Mouse (Mus musculus) embryonic facial prominence, embryonic 13.5 days (tissue): ENCODE results near the gene Pign. TPM values are rescaled to one million over a fixed set of nuclear protein-coding genes. Genes with fewer than 3 reads are reported as not detected.

Experiments
- ATAC-seq: fragments of 200-750 bp; cut with Nextera tagmentation; 2 replicates; pipeline ENCODE4 v1.8.0; 2017; ENCODE audit warnings: low read depth; ENCODE audit not compliant: insufficient number of reproducible peaks, insufficient read depth, low FRiP score, low TSS enrichment
- H3K27ac ChIP-seq: fragments of 300-500 bp; sonication (generic); 2 replicates; pipeline ENCODE4 v1.5.1; 2015; ENCODE audit warnings: moderate library complexity, mild to moderate bottlenecking, inconsistent platforms
- H3K27me3 ChIP-seq: fragments of 300-500 bp; sonication (generic); 2 replicates; pipeline ENCODE4 v1.6.1; 2015; ENCODE audit warnings: mild to moderate bottlenecking, inconsistent platforms
- H3K36me3 ChIP-seq: fragments of 300-500 bp; sonication (generic); 2 replicates; pipeline ENCODE4 v1.6.1; 2015; ENCODE audit warnings: mild to moderate bottlenecking, inconsistent platforms
- H3K4me1 ChIP-seq: fragments of 300-500 bp; sonication (generic); 2 replicates; pipeline ENCODE4 v1.6.1; 2015; ENCODE audit warnings: inconsistent platforms
- H3K4me2 ChIP-seq: fragments of 300-500 bp; sonication (generic); 2 replicates; pipeline ENCODE4 v1.6.1; 2015; ENCODE audit warnings: moderate library complexity, mild to moderate bottlenecking, inconsistent platforms
- H3K4me3 ChIP-seq: fragments of 300-500 bp; sonication (generic); 2 replicates; pipeline ENCODE4 v1.5.1; 2015; ENCODE audit warnings: mild to moderate bottlenecking, inconsistent platforms
- H3K9ac ChIP-seq: fragments of 300-500 bp; sonication (generic); 2 replicates; pipeline ENCODE4 v1.6.1; 2015; ENCODE audit warnings: mild to moderate bottlenecking, inconsistent platforms
- H3K9me3 ChIP-seq: fragments of 300-500 bp; sonication (generic); 2 replicates; pipeline ENCODE4 v1.6.1; 2016; ENCODE audit warnings: inconsistent platforms
- WGBS: fragments of 180-500 bp; shearing (Covaris S2); methylation state at CpG from one replicate; pipeline ENCODE4 v1.1.7; 2015; ENCODE audit warnings: mixed read lengths; 5-methylcytosine and 5-hydroxymethylcytosine counted together
- polyA plus RNA-seq: library from polyadenylated mRNA; unstranded; fragments of >200 nt; fragmentation: Nextera tagmentation; extraction: Ambion mirVana; gene quantifications from 2 replicates; pipeline ENCODE4 v1.2.1, GENCODE M21; 2015

Gene Pign
- polyA plus RNA-seq, 1 experiment from 2014 or later, result 16.2 TPM

DNA sequence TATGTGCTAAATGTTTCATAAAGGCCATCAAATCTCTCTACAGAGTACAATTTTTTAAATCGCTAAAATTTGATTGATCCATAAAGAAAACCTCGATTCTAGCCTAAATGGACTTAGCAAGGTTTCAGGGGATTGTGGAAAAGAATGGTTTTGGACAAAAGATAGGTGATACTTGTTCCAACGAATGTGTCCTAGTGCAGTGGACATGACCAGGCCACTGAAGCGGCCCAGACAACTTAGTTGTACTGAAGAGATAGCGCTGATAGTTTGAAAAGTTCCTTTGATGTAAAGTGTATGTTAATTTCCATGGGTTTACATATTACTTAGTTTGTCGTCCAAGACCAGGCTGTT lies 682 bp downstream of the Pign start:
- Histone ChIP-seq H3K9me3 (no peaks in the 10 kb centered on the region), H3K27me3 (no peaks in the 10 kb centered on the region), H3K4me3 (peak overlapping the region; percentile 98), H3K4me1 (peaks cover 18% of the 10 kb centered on the region), H3K36me3 (no peaks in the 10 kb centered on the region), H3K4me2 (peak overlapping the region; percentile 74), H3K27ac (no peak overlapping the region), H3K9ac (peak overlapping the region; percentile 84)
- ATAC-seq, result no peak
- 11% methylated on average over 6 of the region's 6 CpGs for WGBS

DNA sequence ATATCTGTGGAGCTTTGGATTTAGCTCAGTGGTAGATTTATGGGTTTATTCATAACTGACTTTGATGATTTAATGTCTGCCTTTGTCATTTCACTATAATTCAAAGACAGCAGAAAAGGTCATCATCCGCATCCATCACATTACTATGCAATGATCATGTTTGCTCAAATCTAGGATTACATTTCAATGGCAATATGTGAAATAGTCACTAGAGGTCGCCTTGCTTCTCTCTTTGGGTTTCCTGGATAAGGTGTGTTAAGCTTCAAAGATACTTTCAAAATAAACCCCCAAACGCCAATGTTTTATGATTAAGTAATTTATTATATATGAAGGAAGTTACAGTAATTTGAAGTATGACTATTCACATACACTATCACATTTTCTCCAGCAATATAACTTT lies 3.5 kb downstream of the Pign start:
- peaks cover 10% of the 10 kb centered on the region for H3K4me1 ChIP-seq
- H3K4me2 ChIP-seq, result no peak overlapping the region
- 16% methylated on average over 3 of the region's 3 CpGs for WGBS
- H3K27me3 ChIP-seq, result no peaks in the 10 kb centered on the region
- H3K27ac ChIP-seq, result no peak overlapping the region
- peaks cover 5% of the 10 kb centered on the region; the same call in 1 of the 2 replicates for H3K36me3 ChIP-seq
- no peak overlapping the region for H3K4me3 ChIP-seq
- H3K9me3 ChIP-seq, result no peaks in the 10 kb centered on the region
- H3K9ac ChIP-seq, result no peak overlapping the region
- ATAC-seq, result no peak

DNA sequence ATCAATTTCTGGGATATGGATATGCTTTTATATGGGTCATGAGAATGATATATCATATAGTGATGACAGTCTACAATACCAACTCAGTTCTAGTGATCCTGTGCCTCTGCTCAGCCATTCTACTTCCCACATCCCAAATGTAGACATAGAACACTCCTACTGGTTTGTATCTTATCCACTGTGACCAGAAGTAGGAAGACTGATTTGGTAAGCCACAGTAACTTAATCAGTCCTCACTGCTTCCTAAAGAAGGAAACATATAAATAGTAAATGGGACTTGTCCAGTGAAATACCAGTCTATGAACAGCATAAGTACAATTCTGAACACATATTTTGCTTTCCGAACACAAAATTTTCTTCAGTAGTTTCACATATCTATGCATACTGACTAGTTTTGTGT lies 9.5 kb downstream of the Pign start:
- Histone ChIP-seq H3K4me2 (no peak overlapping the region), H3K27me3 (no peaks in the 10 kb centered on the region), H3K9me3 (no peaks in the 10 kb centered on the region), H3K9ac (no peak overlapping the region), H3K4me3 (no peak overlapping the region), H3K4me1 (no peaks in the 10 kb centered on the region), H3K27ac (no peak overlapping the region), H3K36me3 (peaks cover 8% of the 10 kb centered on the region)
- 93% methylated on average over 1 of the region's 1 CpGs for WGBS
- no peak for ATAC-seq

DNA sequence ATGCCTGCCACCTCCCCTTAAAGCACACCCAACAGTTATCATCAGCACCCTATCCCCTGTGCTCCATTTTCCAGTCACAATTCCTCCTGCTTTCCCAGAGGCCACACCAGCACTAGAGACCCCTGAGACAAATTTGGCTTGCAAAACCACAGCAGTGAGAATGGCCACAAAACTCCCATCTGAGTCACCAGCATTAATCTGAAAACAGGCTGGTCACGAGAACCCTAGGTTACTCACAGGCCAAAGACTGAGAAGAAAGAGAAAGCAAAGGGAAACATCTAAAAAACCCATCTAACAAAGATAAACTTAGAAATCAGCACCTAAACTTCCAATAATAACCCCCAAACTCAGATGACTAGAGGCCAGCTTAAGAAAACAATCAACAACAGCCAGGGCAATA lies 12.8 kb downstream of the Pign start:
- Histone ChIP-seq H3K9ac (no peak overlapping the region), H3K27me3 (no peaks in the 10 kb centered on the region), H3K36me3 (peaks cover 17% of the 10 kb centered on the region), H3K27ac (no peak overlapping the region), H3K4me1 (no peaks in the 10 kb centered on the region), H3K9me3 (no peaks in the 10 kb centered on the region), H3K4me3 (no peak overlapping the region), H3K4me2 (no peak overlapping the region)
- no peak for ATAC-seq
- 89% methylated on average over 1 of the region's 1 CpGs for WGBS

DNA sequence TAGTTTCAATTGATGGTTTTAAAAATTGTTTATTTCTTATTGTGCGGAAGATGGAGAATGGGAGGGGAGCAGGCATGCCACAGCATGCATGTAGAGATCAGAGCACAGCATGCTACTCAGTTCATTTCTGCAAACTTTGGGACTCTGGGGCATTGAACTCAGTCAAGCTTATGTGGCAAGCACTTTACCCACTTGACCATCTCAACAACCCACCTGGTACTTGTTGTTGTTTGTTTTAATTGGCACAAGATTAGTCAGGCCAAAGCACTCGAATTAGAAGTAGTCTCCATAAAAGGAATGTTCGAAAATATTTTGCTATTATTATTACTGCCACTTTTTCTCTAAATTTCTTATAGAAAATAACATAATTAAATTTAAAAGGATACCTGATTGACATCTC lies 19.4 kb downstream of the Pign start:
- 79% methylated on average over 3 of the region's 3 CpGs for WGBS
- no peaks in the 10 kb centered on the region for H3K4me1 ChIP-seq

DNA sequence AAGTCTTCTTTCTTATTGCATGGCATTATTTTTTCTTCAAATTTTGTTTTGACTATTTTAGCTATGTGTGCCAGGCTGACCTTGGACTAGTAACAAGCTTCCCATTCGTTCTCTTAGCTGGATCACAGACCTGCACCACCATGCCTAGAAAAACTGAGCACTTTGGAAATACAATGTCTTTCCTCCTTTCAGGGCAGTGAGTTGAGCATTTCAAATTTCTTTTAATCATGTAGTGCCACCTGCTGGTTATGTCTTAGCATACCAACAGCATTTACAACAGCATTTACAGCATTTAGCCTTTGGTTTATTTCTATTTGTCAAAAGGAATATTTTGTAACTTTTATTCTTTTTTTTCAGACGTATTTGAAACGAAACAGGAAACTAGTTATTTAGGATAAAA lies 33.0 kb downstream of the Pign start:
- H3K9me3 ChIP-seq, result no peaks in the 10 kb centered on the region

More for the DNA sequence above, 19.4 kb downstream of the Pign start:
- no peak for ATAC-seq
- no peak overlapping the region for H3K4me2 ChIP-seq
- H3K27me3 ChIP-seq, result no peaks in the 10 kb centered on the region
- H3K36me3 ChIP-seq, result peaks cover 33% of the 10 kb centered on the region
- H3K9me3 ChIP-seq, result no peaks in the 10 kb centered on the region
- H3K27ac ChIP-seq, result no peak overlapping the region
- H3K4me3 ChIP-seq, result no peak overlapping the region
- no peak overlapping the region for H3K9ac ChIP-seq

DNA sequence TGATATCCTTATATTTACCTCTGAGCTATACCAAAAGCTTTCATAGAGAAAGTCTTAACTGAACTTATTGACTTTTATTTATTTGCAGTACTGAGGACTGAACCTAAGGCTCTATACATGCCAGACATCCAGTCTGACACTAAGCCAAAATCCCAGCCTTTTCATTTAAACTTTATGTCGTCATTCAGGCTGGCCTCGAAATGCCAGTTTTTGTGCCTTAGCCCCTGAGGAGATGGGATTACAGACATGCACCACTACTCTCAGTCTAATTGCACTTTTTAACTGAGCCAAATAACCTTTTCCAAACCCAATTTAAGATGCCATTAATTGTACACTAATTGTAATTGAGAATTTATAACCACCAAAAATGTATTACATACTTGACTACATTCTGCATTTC lies 73.8 kb downstream of the Pign start:
- Histone ChIP-seq H3K4me2 (no peak overlapping the region), H3K27ac (no peak overlapping the region), H3K9me3 (no peaks in the 10 kb centered on the region), H3K27me3 (no peaks in the 10 kb centered on the region), H3K4me3 (no peak overlapping the region), H3K4me1 (no peaks in the 10 kb centered on the region), H3K9ac (no peak overlapping the region), H3K36me3 (peaks cover 17% of the 10 kb centered on the region)
- WGBS, result 63% methylated on average over 2 of the region's 2 CpGs
- no peak for ATAC-seq

More for the DNA sequence above, 33.0 kb downstream of the Pign start:
- no peak overlapping the region for H3K4me2 ChIP-seq
- no peak for ATAC-seq
- H3K27me3 ChIP-seq, result no peaks in the 10 kb centered on the region
- H3K27ac ChIP-seq, result no peak overlapping the region
- H3K9ac ChIP-seq, result no peak overlapping the region
- no peaks in the 10 kb centered on the region for H3K36me3 ChIP-seq
- 38% methylated on average over 3 of the region's 3 CpGs for WGBS
- no peaks in the 10 kb centered on the region for H3K4me1 ChIP-seq
- H3K4me3 ChIP-seq, result no peak overlapping the region

DNA sequence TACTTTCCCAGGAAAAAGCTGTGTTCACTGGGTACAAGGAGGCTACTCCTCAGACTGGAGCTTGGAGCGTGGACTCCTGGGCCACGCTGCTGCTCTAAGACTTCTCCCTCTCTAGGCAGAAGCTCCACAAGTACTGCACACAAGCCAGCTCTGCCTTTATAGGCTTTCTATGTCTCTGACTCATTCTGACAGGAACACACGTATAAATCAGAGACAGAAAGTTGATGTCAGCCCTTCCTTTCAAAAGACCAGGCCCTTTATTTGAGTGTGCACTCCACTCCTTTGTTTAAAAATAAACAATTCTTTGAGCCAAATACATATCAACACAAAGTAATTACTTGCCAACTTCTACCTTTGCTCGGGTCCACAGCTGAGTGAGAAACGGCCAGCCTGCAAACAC lies 74.8 kb downstream of the Pign start:
- Histone ChIP-seq H3K4me1 (no peaks in the 10 kb centered on the region), H3K9ac (no peak overlapping the region), H3K4me3 (no peak overlapping the region), H3K9me3 (no peaks in the 10 kb centered on the region), H3K27ac (no peak overlapping the region), H3K27me3 (no peaks in the 10 kb centered on the region), H3K36me3 (peaks cover 20% of the 10 kb centered on the region), H3K4me2 (no peak overlapping the region)
- no peak for ATAC-seq
- 87% methylated on average over 5 of the region's 5 CpGs for WGBS

DNA sequence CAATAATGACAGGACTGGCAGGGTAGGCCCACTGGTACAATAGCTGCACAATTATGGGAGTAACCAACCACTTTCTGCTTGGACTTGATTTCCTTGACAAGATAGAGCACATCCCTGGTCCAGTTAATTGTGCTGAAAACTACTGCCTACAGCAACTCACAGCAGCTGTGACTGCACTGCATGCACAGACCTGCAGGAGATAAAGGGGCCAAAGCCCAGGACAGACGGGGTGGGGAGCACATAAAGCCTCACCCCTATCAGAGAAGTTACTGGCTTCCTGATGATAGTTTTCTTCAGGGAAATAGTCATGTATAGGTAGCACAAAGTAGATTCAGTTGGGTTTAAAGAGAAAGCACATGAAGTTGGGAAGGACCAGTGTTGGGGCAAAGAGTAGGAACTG lies 80.7 kb downstream of the Pign start:
- H3K4me3 ChIP-seq, result no peak overlapping the region
- H3K27me3 ChIP-seq, result no peaks in the 10 kb centered on the region
- no peak overlapping the region for H3K9ac ChIP-seq
- H3K4me2 ChIP-seq, result no peak overlapping the region
- peaks cover 32% of the 10 kb centered on the region for H3K36me3 ChIP-seq
- H3K27ac ChIP-seq, result no peak overlapping the region
- WGBS, result 76% methylated on average over 1 of the region's 1 CpGs
- H3K4me1 ChIP-seq, result no peaks in the 10 kb centered on the region
- no peaks in the 10 kb centered on the region for H3K9me3 ChIP-seq
- ATAC-seq, result no peak

DNA sequence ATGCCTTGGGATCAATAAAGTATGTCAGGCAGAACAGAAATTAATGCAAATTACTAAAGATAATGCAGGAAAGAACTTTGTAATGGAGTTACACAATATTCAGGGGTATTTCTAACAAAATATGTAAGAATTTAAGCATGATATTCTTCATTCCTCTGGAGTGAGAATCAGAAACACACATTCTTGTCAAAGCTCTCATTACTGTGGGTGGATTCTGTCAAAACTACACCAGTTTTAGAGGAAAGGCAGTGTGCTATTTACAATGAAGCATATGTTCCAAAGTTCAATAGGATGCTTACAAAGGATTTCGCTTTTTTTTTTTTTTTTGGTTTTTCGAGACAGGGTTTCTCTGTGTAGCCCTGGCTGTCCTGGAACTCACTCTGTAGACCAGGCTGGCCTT lies 82.6 kb downstream of the Pign start:
- 92% methylated on average over 2 of the region's 2 CpGs for WGBS
- H3K27ac ChIP-seq, result no peak overlapping the region
- no peak overlapping the region for H3K4me2 ChIP-seq
- H3K36me3 ChIP-seq, result peaks cover 30% of the 10 kb centered on the region
- H3K4me1 ChIP-seq, result no peaks in the 10 kb centered on the region
- no peaks in the 10 kb centered on the region for H3K27me3 ChIP-seq
- no peak overlapping the region for H3K9ac ChIP-seq
- no peak for ATAC-seq
- H3K4me3 ChIP-seq, result no peak overlapping the region
- no peaks in the 10 kb centered on the region for H3K9me3 ChIP-seq

DNA sequence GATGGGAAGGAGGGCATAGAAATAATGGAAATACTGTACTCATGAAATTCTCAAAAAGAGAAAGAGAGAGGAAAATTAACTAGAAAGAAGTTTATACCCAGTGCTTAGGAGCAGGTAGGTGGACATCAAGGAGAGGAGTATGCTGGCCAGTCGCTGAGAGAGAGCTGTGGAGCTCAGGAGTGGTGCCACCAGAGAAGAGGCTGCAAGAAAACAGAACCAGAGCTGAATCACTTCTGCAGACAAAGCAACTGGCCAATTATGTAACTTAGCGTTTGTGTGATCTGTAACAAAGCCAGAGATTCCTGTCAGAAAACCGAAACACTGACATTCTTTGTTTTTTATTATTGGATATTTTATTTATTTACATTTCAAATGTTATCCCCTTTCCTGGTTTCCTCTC lies 97.4 kb downstream of the Pign start:
- Histone ChIP-seq H3K4me3 (no peak overlapping the region), H3K27ac (no peak overlapping the region), H3K9me3 (no peaks in the 10 kb centered on the region), H3K36me3 (peaks cover 13% of the 10 kb centered on the region), H3K27me3 (no peaks in the 10 kb centered on the region), H3K4me2 (no peak overlapping the region), H3K4me1 (no peaks in the 10 kb centered on the region), H3K9ac (no peak overlapping the region)
- ATAC-seq, result no peak
- WGBS, result 87% methylated on average over 3 of the region's 3 CpGs

DNA sequence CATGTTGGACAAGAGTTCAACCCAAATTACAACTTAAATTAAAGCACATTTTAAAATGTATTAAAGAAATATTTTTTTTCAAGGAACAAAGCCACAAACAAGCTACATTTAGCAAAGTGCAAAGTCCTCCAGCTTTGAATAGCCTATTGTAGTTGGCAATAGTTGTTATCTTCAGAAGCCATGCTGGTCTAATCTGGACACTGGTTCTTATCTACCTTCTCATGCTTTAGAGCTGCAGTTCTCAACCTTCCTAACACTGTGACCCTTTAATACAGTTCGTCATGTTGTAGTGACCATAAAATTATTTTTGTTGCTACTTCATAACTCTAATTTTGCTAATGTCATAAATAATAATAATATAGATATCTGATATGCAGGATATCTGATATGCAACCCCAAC lies 99.2 kb downstream of the Pign start:
- WGBS, result 95% methylated on average over 1 of the region's 1 CpGs
- peaks cover 13% of the 10 kb centered on the region for H3K36me3 ChIP-seq
- no peak overlapping the region for H3K4me2 ChIP-seq
- no peaks in the 10 kb centered on the region for H3K4me1 ChIP-seq
- H3K4me3 ChIP-seq, result no peak overlapping the region
- H3K9ac ChIP-seq, result no peak overlapping the region
- no peaks in the 10 kb centered on the region for H3K9me3 ChIP-seq
- H3K27ac ChIP-seq, result no peak overlapping the region
- ATAC-seq, result no peak
- no peaks in the 10 kb centered on the region for H3K27me3 ChIP-seq

DNA sequence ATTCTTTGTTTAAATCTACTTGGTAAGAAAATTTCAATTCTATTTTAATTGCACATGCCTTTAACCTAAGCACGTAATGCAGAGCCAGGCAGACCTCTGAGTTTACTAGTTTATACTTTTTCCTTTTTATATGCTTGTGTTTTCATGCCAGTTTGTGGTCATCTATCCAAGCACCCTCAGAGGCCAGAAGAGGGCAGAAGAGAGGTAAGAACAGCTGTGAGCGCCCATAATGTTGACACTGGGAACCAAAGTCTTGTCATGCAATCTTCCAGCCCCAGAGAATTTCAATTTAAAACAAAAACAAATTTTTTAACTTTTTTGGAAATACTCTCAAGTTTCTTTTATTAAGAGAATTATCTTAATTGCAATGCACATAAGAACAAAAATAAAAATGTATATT lies 99.7 kb downstream of the Pign start:
- Histone ChIP-seq H3K27ac (no peak overlapping the region), H3K27me3 (no peaks in the 10 kb centered on the region), H3K4me2 (no peak overlapping the region), H3K9ac (no peak overlapping the region), H3K9me3 (no peaks in the 10 kb centered on the region), H3K4me3 (no peak overlapping the region), H3K36me3 (peaks cover 13% of the 10 kb centered on the region), H3K4me1 (no peaks in the 10 kb centered on the region)
- WGBS, result 92% methylated on average over 2 of the region's 2 CpGs
- ATAC-seq, result no peak
